Mouse (Mus musculus): ENCODE measurements around the gene Ciapin1. TPM values are rescaled to one million over a fixed set of nuclear protein-coding genes. Genes with fewer than 3 reads are reported as not detected.

The Ciapin1 gene
- polyA plus RNA-seq, 1 experiment = 58.3 TPM

DNA sequence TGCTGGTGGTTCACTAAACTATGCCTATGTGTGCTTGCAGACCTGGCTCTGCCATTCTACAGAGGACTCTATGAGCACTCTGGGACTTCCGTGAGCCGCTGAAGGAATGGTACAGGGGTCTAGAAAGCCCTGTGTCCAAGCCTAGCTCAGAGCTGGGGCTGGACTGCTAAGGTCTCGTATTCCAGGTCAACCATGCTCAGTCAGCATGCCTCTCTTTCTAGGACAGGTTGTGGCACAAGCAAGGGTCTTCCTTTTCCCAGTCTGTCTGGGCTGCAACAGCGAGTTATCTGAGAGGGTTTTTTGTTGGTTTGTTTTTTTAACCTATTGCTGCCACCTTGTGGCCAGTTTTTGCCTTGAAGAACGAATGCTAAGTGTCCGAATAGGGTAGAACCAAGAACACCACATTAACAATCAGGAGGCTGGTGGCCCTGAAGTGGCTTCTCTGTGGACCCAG lies 25.5 kb downstream of the Ciapin1 start:
- Histone ChIP-seq H3K27ac (ENCODE audit: control insufficient read depth, insufficient read depth, low read depth, low read length) (peak overlapping the region; percentile 41; the same call in 1 of the 2 replicates), H3K27me3 (ENCODE audit: control insufficient read depth, insufficient read depth, low read length) (no peaks in the 10 kb centered on the region), H3K36me3 (ENCODE audit: control insufficient read depth, insufficient read depth, low read length) (no peaks in the 10 kb centered on the region), H3K4me3 (ENCODE audit: control insufficient read depth, low read depth, low read length) (no peak overlapping the region), H3K4me1 (ENCODE audit: control insufficient read depth, insufficient read depth, low read length) (peaks cover 3% of the 10 kb centered on the region; the same call in 1 of the 2 replicates)
- TF ChIP-seq POLR2A (IDR thresholded peaks at IDR 0.05; ENCODE audit: control insufficient read depth, low read depth, low read length) (no peak), CTCF (IDR thresholded peaks at IDR 0.05; ENCODE audit: control insufficient read depth, insufficient read depth, insufficient replicate concordance, low read depth, low read length) (peak; percentile 10; the same call in 1 of the 2 replicates)

DNA sequence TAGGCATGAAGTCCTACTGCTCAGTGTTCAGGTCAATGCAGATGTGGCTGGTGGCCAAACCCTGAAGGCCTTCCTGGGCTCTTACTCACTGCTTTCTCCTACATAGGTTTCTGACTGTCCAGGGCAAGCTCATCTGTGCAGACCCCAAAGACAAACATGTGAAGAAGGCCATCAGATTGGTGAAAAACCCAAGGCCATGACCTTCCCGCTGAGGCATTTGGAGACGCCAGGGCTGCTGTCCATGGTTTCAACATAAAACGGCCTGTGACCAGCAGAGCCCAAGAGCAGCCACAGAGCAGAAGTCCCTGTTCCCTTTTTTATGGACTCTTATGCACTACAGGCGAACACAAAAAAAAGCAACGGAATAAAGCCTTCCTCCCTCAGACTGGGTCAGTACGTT lies 26.5 kb downstream of the Ciapin1 start:
- no peak overlapping the region for H3K27ac ChIP-seq (ENCODE audit: control insufficient read depth, insufficient read depth, low read depth, low read length)
- TF ChIP-seq CTCF (IDR thresholded peaks at IDR 0.05; ENCODE audit: control insufficient read depth, insufficient read depth, insufficient replicate concordance, low read depth, low read length) (no peak), POLR2A (IDR thresholded peaks at IDR 0.05; ENCODE audit: control insufficient read depth, low read depth, low read length) (no peak)
- H3K4me3 ChIP-seq (ENCODE audit: control insufficient read depth, low read depth, low read length) = no peak overlapping the region

GRCm38 (mm10) chr8:94810855-94811254 lies 27.3 kb downstream of the Ciapin1 start:
- Histone ChIP-seq H3K27me3 (ENCODE audit: control insufficient read depth, insufficient read depth, low read length) (no peaks in the 10 kb centered on the region), H3K4me1 (ENCODE audit: control insufficient read depth, insufficient read depth, low read length) (peaks cover 3% of the 10 kb centered on the region; the same call in 1 of the 2 replicates), H3K4me3 (ENCODE audit: control insufficient read depth, low read depth, low read length) (no peak overlapping the region), H3K27ac (ENCODE audit: control insufficient read depth, insufficient read depth, low read depth, low read length) (peak overlapping the region; percentile 12; the same call in 1 of the 2 replicates), H3K36me3 (ENCODE audit: control insufficient read depth, insufficient read depth, low read length) (no peaks in the 10 kb centered on the region)
- no peak for TF ChIP-seq POLR2A (IDR thresholded peaks at IDR 0.05; ENCODE audit: control insufficient read depth, low read depth, low read length)
- no peak for TF ChIP-seq CTCF (IDR thresholded peaks at IDR 0.05; ENCODE audit: control insufficient read depth, insufficient read depth, insufficient replicate concordance, low read depth, low read length)

More for the DNA sequence above, 26.5 kb downstream of the Ciapin1 start:
- Histone ChIP-seq H3K27me3 (ENCODE audit: control insufficient read depth, insufficient read depth, low read length) (no peaks in the 10 kb centered on the region), H3K36me3 (ENCODE audit: control insufficient read depth, insufficient read depth, low read length) (no peaks in the 10 kb centered on the region), H3K4me1 (ENCODE audit: control insufficient read depth, insufficient read depth, low read length) (peaks cover 3% of the 10 kb centered on the region; the same call in 1 of the 2 replicates)

- Histone ChIP-seq H3K36me3 (ENCODE audit: control insufficient read depth, insufficient read depth, low read length) (no peaks in the 10 kb centered on the region), H3K27me3 (ENCODE audit: control insufficient read depth, insufficient read depth, low read length) (no peaks in the 10 kb centered on the region), H3K4me1 (ENCODE audit: control insufficient read depth, insufficient read depth, low read length) (peaks cover 3% of the 10 kb centered on the region; the same call in 1 of the 2 replicates), H3K4me3 (ENCODE audit: control insufficient read depth, low read depth, low read length) (no peak within 1 kb of the TSS), H3K27ac (ENCODE audit: control insufficient read depth, insufficient read depth, low read depth, low read length) (peak within 1 kb of the TSS; percentile 12; the same call in 1 of the 2 replicates)
- TF ChIP-seq POLR2A (IDR thresholded peaks at IDR 0.05; ENCODE audit: control insufficient read depth, low read depth, low read length) (no peak), CTCF (IDR thresholded peaks at IDR 0.05; ENCODE audit: control insufficient read depth, insufficient read depth, insufficient replicate concordance, low read depth, low read length) (no peak)
These were observed 28.0 kb downstream of the Ciapin1 start, which contains the start of gene Ccl17 for GRCm38 (mm10) chr8:94810153-94810552. Gene Ccl17, plus strand, starts transcription at chr8:94810453.

GRCm38 (mm10) chr8:94808372-94808771 lies 29.8 kb downstream of the Ciapin1 start:
- H3K4me3 ChIP-seq (ENCODE audit: control insufficient read depth, low read depth, low read length) = no peak overlapping the region
- no peak overlapping the region for H3K27ac ChIP-seq (ENCODE audit: control insufficient read depth, insufficient read depth, low read depth, low read length)
- H3K36me3 ChIP-seq (ENCODE audit: control insufficient read depth, insufficient read depth, low read length) = no peaks in the 10 kb centered on the region
- TF ChIP-seq CTCF (IDR thresholded peaks at IDR 0.05; ENCODE audit: control insufficient read depth, insufficient read depth, insufficient replicate concordance, low read depth, low read length) (no peak), POLR2A (IDR thresholded peaks at IDR 0.05; ENCODE audit: control insufficient read depth, low read depth, low read length) (no peak)
- H3K4me1 ChIP-seq (ENCODE audit: control insufficient read depth, insufficient read depth, low read length) = peaks cover 3% of the 10 kb centered on the region; the same call in 1 of the 2 replicates
- no peaks in the 10 kb centered on the region for H3K27me3 ChIP-seq (ENCODE audit: control insufficient read depth, insufficient read depth, low read length)

DNA sequence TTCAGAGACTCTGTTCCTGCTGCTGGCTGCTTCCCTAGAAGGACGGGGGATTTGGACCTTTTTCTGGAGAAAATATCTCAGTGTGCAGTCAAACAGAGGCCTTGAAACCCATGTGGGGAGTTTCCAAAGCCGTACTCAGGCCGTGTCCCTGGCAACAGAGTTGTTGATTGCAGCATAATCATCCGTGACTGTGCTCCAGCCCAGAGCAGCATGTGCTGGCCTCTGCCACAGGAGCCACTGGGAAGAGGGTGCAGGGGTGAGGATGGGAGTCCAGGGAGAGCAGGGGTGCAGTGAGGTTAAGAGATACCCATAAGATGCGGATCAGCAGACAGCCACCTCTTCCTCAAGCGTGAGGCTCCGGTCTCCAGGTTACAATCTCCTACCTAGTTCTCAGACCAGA lies 30.7 kb downstream of the Ciapin1 start:
- peaks cover 1% of the 10 kb centered on the region; the same call in 1 of the 2 replicates for H3K4me1 ChIP-seq (ENCODE audit: control insufficient read depth, insufficient read depth, low read length)
- TF ChIP-seq POLR2A (IDR thresholded peaks at IDR 0.05; ENCODE audit: control insufficient read depth, low read depth, low read length) (no peak), CTCF (IDR thresholded peaks at IDR 0.05; ENCODE audit: control insufficient read depth, insufficient read depth, insufficient replicate concordance, low read depth, low read length) (no peak)
- H3K4me3 ChIP-seq (ENCODE audit: control insufficient read depth, low read depth, low read length) = no peak overlapping the region; the same call in 1 of the 2 replicates
- no peaks in the 10 kb centered on the region for H3K27me3 ChIP-seq (ENCODE audit: control insufficient read depth, insufficient read depth, low read length)
- H3K27ac ChIP-seq (ENCODE audit: control insufficient read depth, insufficient read depth, low read depth, low read length) = peak overlapping the region; percentile 54
- no peaks in the 10 kb centered on the region for H3K36me3 ChIP-seq (ENCODE audit: control insufficient read depth, insufficient read depth, low read length)

- Histone ChIP-seq H3K4me3 (ENCODE audit: control insufficient read depth, low read depth, low read length) (no peak overlapping the region), H3K36me3 (ENCODE audit: control insufficient read depth, insufficient read depth, low read length) (no peaks in the 10 kb centered on the region), H3K4me1 (ENCODE audit: control insufficient read depth, insufficient read depth, low read length) (no peaks in the 10 kb centered on the region), H3K27me3 (ENCODE audit: control insufficient read depth, insufficient read depth, low read length) (no peaks in the 10 kb centered on the region), H3K27ac (ENCODE audit: control insufficient read depth, insufficient read depth, low read depth, low read length) (no peak overlapping the region)
- TF ChIP-seq POLR2A (IDR thresholded peaks at IDR 0.05; ENCODE audit: control insufficient read depth, low read depth, low read length) = no peak
- TF ChIP-seq CTCF (IDR thresholded peaks at IDR 0.05; ENCODE audit: control insufficient read depth, insufficient read depth, insufficient replicate concordance, low read depth, low read length) = no peak
These were observed 32.3 kb downstream of the Ciapin1 start for GRCm38 (mm10) chr8:94805811-94806210.

Data from testis, adult 2 months (tissue).